Mouse (Mus musculus): ENCODE results near the gene Cenpt. TPM values are rescaled to one million over a fixed set of nuclear protein-coding genes. Genes with fewer than 3 reads are reported as not detected.

Gene Cenpt
- polyA plus RNA-seq, 1 experiment from 2014 or later, result 55.2 TPM

- no peaks in the 10 kb centered on the region for H3K27me3 ChIP-seq (ENCODE audit: insufficient read depth, poor library complexity, severe bottlenecking)
- 7% methylated on average over 1 of the region's 1 CpGs for WGBS
- peak overlapping the region; percentile 76 for H3K4me3 ChIP-seq
- DNase-seq (ENCODE audit: low spot score), result no peak
- no peaks in the 10 kb centered on the region for H3K9me3 ChIP-seq
- peaks cover 57% of the 10 kb centered on the region for H3K36me3 ChIP-seq
- peaks cover 62% of the 10 kb centered on the region for H3K4me1 ChIP-seq (replicated peaks)
- H3K27ac ChIP-seq, result peak overlapping the region; percentile 98; the same call in 1 of the 2 replicates
These were observed 8.9 kb upstream of the Cenpt start for GRCm38 (mm10) chr8:105861951-105862350.

GRCm38 (mm10) chr8:105860143-105860981 is 7.3 kb upstream of the Cenpt start, which contains the start of gene Nutf2:
Nutf2 (plus strand) TSS chr8:105860580.
- Histone ChIP-seq H3K36me3 (peaks cover 41% of the 10 kb centered on the region), H3K4me3 (peak within 1 kb of the TSS; percentile 76), H3K4me1 (replicated peaks) (peaks cover 78% of the 10 kb centered on the region), H3K9me3 (no peaks in the 10 kb centered on the region), H3K27ac (peak within 1 kb of the TSS; percentile 98), H3K27me3 (ENCODE audit: insufficient read depth, poor library complexity, severe bottlenecking) (no peaks in the 10 kb centered on the region)
- 1% methylated on average over 59 of the region's 59 CpGs for WGBS
- peak; percentile 98 for DNase-seq (ENCODE audit: low spot score)

GRCm38 (mm10) chr8:105859314-105859713 is 6.2 kb upstream of the Cenpt start:
- Histone ChIP-seq H3K4me1 (replicated peaks) (peaks cover 84% of the 10 kb centered on the region), H3K27me3 (ENCODE audit: insufficient read depth, poor library complexity, severe bottlenecking) (no peaks in the 10 kb centered on the region), H3K9me3 (no peaks in the 10 kb centered on the region), H3K27ac (peak overlapping the region; percentile 98; the same call in 1 of the 2 replicates), H3K36me3 (peaks cover 33% of the 10 kb centered on the region), H3K4me3 (peak overlapping the region; percentile 76; the same call in 1 of the 2 replicates)
- WGBS, result 88% methylated on average over 5 of the region's 5 CpGs
- no peak for DNase-seq (ENCODE audit: low spot score)

- Histone ChIP-seq H3K27ac (no peak overlapping the region), H3K9me3 (no peaks in the 10 kb centered on the region), H3K4me3 (peak overlapping the region; percentile 6; the same call in 1 of the 2 replicates), H3K27me3 (ENCODE audit: insufficient read depth, poor library complexity, severe bottlenecking) (no peaks in the 10 kb centered on the region), H3K4me1 (replicated peaks) (peaks cover 79% of the 10 kb centered on the region), H3K36me3 (peaks cover 24% of the 10 kb centered on the region)
- DNase-seq (ENCODE audit: low spot score), result no peak
- WGBS, result 88% methylated on average over 5 of the region's 5 CpGs
These were observed 5.4 kb upstream of the Cenpt start for GRCm38 (mm10) chr8:105858495-105858894.

GRCm38 (mm10) chr8:105856168-105856835 is 3.2 kb upstream of the Cenpt start:
- 23% methylated on average over 15 of the region's 15 CpGs for WGBS
- Histone ChIP-seq H3K9me3 (no peaks in the 10 kb centered on the region), H3K4me3 (peak overlapping the region; percentile 78), H3K36me3 (peaks cover 19% of the 10 kb centered on the region), H3K4me1 (replicated peaks) (peaks cover 63% of the 10 kb centered on the region), H3K27me3 (ENCODE audit: insufficient read depth, poor library complexity, severe bottlenecking) (no peaks in the 10 kb centered on the region), H3K27ac (peak overlapping the region; percentile 96)
- no peak for DNase-seq (ENCODE audit: low spot score)

GRCm38 (mm10) chr8:105855248-105856167 is 2.4 kb upstream of the Cenpt start:
- Histone ChIP-seq H3K27ac (peak overlapping the region; percentile 96), H3K27me3 (ENCODE audit: insufficient read depth, poor library complexity, severe bottlenecking) (no peaks in the 10 kb centered on the region), H3K4me3 (peak overlapping the region; percentile 78), H3K9me3 (no peaks in the 10 kb centered on the region), H3K36me3 (peaks cover 19% of the 10 kb centered on the region), H3K4me1 (replicated peaks) (peaks cover 66% of the 10 kb centered on the region)
- DNase-seq (ENCODE audit: low spot score), result no peak
- WGBS, result under 1% methylated on average over 71 of the region's 71 CpGs

- Histone ChIP-seq H3K9me3 (no peaks in the 10 kb centered on the region), H3K4me3 (peak within 1 kb of the TSS; percentile 78), H3K27me3 (ENCODE audit: insufficient read depth, poor library complexity, severe bottlenecking) (no peaks in the 10 kb centered on the region), H3K36me3 (peaks cover 21% of the 10 kb centered on the region), H3K27ac (peak within 1 kb of the TSS; percentile 96), H3K4me1 (replicated peaks) (peaks cover 62% of the 10 kb centered on the region)
- DNase-seq (ENCODE audit: low spot score), result peak; percentile 95
- WGBS, result under 1% methylated on average over 43 of the region's 43 CpGs
These were observed 1.7 kb upstream of the Cenpt start, which contains the start of gene Thap11 for GRCm38 (mm10) chr8:105854715-105855216. Thap11 (plus strand) TSS chr8:105855132.

GRCm38 (mm10) chr8:105854303-105854702 is 1.2 kb upstream of the Cenpt start:
- Histone ChIP-seq H3K9me3 (no peaks in the 10 kb centered on the region), H3K27me3 (ENCODE audit: insufficient read depth, poor library complexity, severe bottlenecking) (no peaks in the 10 kb centered on the region), H3K27ac (peak overlapping the region; percentile 96), H3K4me3 (peak overlapping the region; percentile 78), H3K36me3 (peaks cover 26% of the 10 kb centered on the region), H3K4me1 (replicated peaks) (peaks cover 57% of the 10 kb centered on the region)
- 26% methylated on average over 8 of the region's 8 CpGs for WGBS
- DNase-seq (ENCODE audit: low spot score), result no peak

GRCm38 (mm10) chr8:105852146-105852729 is 840 bp downstream of the Cenpt start:
- peak; percentile 15 for DNase-seq (ENCODE audit: low spot score)
- Histone ChIP-seq H3K27ac (peak overlapping the region; percentile 89; the same call in 1 of the 2 replicates), H3K4me3 (peak overlapping the region; percentile 84), H3K9me3 (no peaks in the 10 kb centered on the region), H3K36me3 (peaks cover 30% of the 10 kb centered on the region), H3K27me3 (ENCODE audit: insufficient read depth, poor library complexity, severe bottlenecking) (no peaks in the 10 kb centered on the region), H3K4me1 (replicated peaks) (peaks cover 37% of the 10 kb centered on the region)
- WGBS, result 81% methylated on average over 12 of the region's 12 CpGs

GRCm38 (mm10) chr8:105851651-105852143 is 1.4 kb downstream of the Cenpt start:
- Histone ChIP-seq H3K27me3 (ENCODE audit: insufficient read depth, poor library complexity, severe bottlenecking) (no peaks in the 10 kb centered on the region), H3K36me3 (peaks cover 33% of the 10 kb centered on the region), H3K9me3 (no peaks in the 10 kb centered on the region), H3K4me1 (replicated peaks) (peaks cover 31% of the 10 kb centered on the region), H3K4me3 (peak overlapping the region; percentile 84), H3K27ac (peak overlapping the region; percentile 89)
- under 1% methylated on average over 34 of the region's 34 CpGs for WGBS
- DNase-seq (ENCODE audit: low spot score), result peak; percentile 93

- no peaks in the 10 kb centered on the region for H3K27me3 ChIP-seq (ENCODE audit: insufficient read depth, poor library complexity, severe bottlenecking)
- no peaks in the 10 kb centered on the region for H3K9me3 ChIP-seq
- H3K27ac ChIP-seq, result no peak overlapping the region; the same call in 1 of the 2 replicates
- H3K4me3 ChIP-seq, result peak overlapping the region; percentile 84
- no peak for DNase-seq (ENCODE audit: low spot score)
- H3K36me3 ChIP-seq, result peaks cover 44% of the 10 kb centered on the region
- 79% methylated on average over 7 of the region's 7 CpGs for WGBS
- H3K4me1 ChIP-seq (replicated peaks), result peaks cover 20% of the 10 kb centered on the region
These were observed 2.5 kb downstream of the Cenpt start for GRCm38 (mm10) chr8:105850611-105851010.

Data from hindbrain, embryonic 10.5 days (tissue).